ENCODE assay signal across 23 mouse cellular contexts in genomic region chr19:29494454-29494853, GRCm38 (mm10).
"Had no signal": no experiment of that assay in that cellular context is flagged by ENCODE, and none has a peak within 500 bp of the region (broad histone marks: within the 10 kb centered on the region; RNA-seq: fewer than 3 reads in every experiment).

No protein-coding gene starts in this region.

- H3K9ac ChIP-seq: heart, embryonic 13.5 days; heart, embryonic 15.5 days; hindbrain, embryonic 14.5 days; intestine, embryonic 15.5 days; limb, embryonic 13.5 days; limb, embryonic 15.5 days had no signal

- H3K27ac ChIP-seq: heart, adult 2 months; heart, embryonic 13.5 days; heart, embryonic 15.5 days; hindbrain, embryonic 14.5 days; intestine, embryonic 15.5 days; layer of hippocampus, adult 2 months; left cerebral cortex, adult 2 months; limb, embryonic 13.5 days; limb, embryonic 15.5 days had no signal

- H3K4me1 ChIP-seq: heart, embryonic 15.5 days; intestine, embryonic 15.5 days; limb, embryonic 13.5 days; limb, embryonic 15.5 days had no signal

- H3K9me3 ChIP-seq: heart, embryonic 13.5 days; heart, embryonic 15.5 days; intestine, embryonic 15.5 days; limb, embryonic 13.5 days; limb, embryonic 15.5 days had no signal

- H3K4me2 ChIP-seq: heart, embryonic 11.5 days; heart, embryonic 13.5 days; heart, embryonic 15.5 days; hindbrain, embryonic 14.5 days; intestine, embryonic 15.5 days; limb, embryonic 13.5 days; limb, embryonic 15.5 days had no signal

- H3K4me3 ChIP-seq: heart, adult 2 months; heart, embryonic 13.5 days; heart, embryonic 15.5 days; intestine, embryonic 15.5 days; layer of hippocampus, adult 2 months; left cerebral cortex, adult 2 months; limb, embryonic 13.5 days; limb, embryonic 15.5 days had no signal

- DNase-seq: gastrocnemius, postnatal 14 days; gastrocnemius, postnatal 36 days; heart, adult 2 months; heart, postnatal 14 days; heart, postnatal 36 days; kidney, adult 18-20 months; kidney, adult 8-10 months; kidney, postnatal 10 days; kidney, postnatal 25 days; kidney, postnatal 4 days; left cerebral cortex, postnatal 4 days had no signal

- H3K27me3 ChIP-seq: heart, embryonic 13.5 days; heart, embryonic 15.5 days; intestine, embryonic 15.5 days; limb, embryonic 13.5 days; limb, embryonic 15.5 days had no signal

- ATAC-seq: hindbrain, embryonic 16.5 days; inflammation-experienced regulatory T-cells, adult 6 months; intestine, embryonic 15.5 days; intestine, postnatal 0 days had no signal

- H3K36me3 ChIP-seq: heart, embryonic 13.5 days; heart, embryonic 15.5 days; intestine, embryonic 15.5 days; limb, embryonic 13.5 days; limb, embryonic 15.5 days had no signal
